Mouse (Mus musculus): Measurements from ENCODE around the gene Ech1.

Gene Ech1

GRCm38 (mm10) chr7:28802846-28803588 lies 22.0 kb upstream of the Ech1 start:
- DNase-seq (ENCODE audit: low spot score in 2 of 2) = no peak

- no peak for DNase-seq (ENCODE audit: low spot score in 2 of 2)
These were observed 21.3 kb upstream of the Ech1 start for GRCm38 (mm10) chr7:28803756-28804155.

- peak in 1 of 2 experiments; percentile 58 for DNase-seq (ENCODE audit: low spot score in 2 of 2)
These were observed 18.1 kb upstream of the Ech1 start for GRCm38 (mm10) chr7:28806869-28807268.

- DNase-seq (ENCODE audit: low spot score in 2 of 2) = no peak
These were observed 17.3 kb upstream of the Ech1 start for GRCm38 (mm10) chr7:28807641-28808220.

GRCm38 (mm10) chr7:28808221-28808941 lies 16.6 kb upstream of the Ech1 start, which contains the start of gene Hnrnpl:
Gene Hnrnpl (plus strand): TSS chr7:28808541.
- DNase-seq (ENCODE audit: low spot score in 2 of 2) = peak; percentile 78 to 88

GRCm38 (mm10) chr7:28808957-28809393 lies 16.0 kb upstream of the Ech1 start:
- peak; percentile 95 to 96 for DNase-seq (ENCODE audit: low spot score in 2 of 2)

GRCm38 (mm10) chr7:28809401-28810089 lies 15.5 kb upstream of the Ech1 start:
- peak in 1 of 2 experiments; percentile 74 for DNase-seq (ENCODE audit: low spot score in 2 of 2)

- DNase-seq (ENCODE audit: low spot score in 2 of 2) = peak; percentile 99
These were observed 14.6 kb upstream of the Ech1 start for GRCm38 (mm10) chr7:28810107-28811066.

- DNase-seq (ENCODE audit: low spot score in 2 of 2) = peak; percentile 86 to 92
These were observed 13.8 kb upstream of the Ech1 start for GRCm38 (mm10) chr7:28811228-28811627.

- DNase-seq (ENCODE audit: low spot score in 2 of 2) = no peak
These were observed 13.3 kb upstream of the Ech1 start for GRCm38 (mm10) chr7:28811640-28812275.

- DNase-seq (ENCODE audit: low spot score in 2 of 2) = no peak
These were observed 12.6 kb upstream of the Ech1 start for GRCm38 (mm10) chr7:28812436-28812835.

- DNase-seq (ENCODE audit: low spot score in 2 of 2) = no peak
These were observed 12.1 kb upstream of the Ech1 start for GRCm38 (mm10) chr7:28812949-28813348.

- no peak for DNase-seq (ENCODE audit: low spot score in 2 of 2)
These were observed 10.5 kb upstream of the Ech1 start for GRCm38 (mm10) chr7:28814306-28815034.

GRCm38 (mm10) chr7:28815230-28815629 lies 9.8 kb upstream of the Ech1 start:
- DNase-seq (ENCODE audit: low spot score in 2 of 2) = no peak

GRCm38 (mm10) chr7:28816201-28816600 lies 8.8 kb upstream of the Ech1 start:
- peak in 1 of 2 experiments; percentile 45 for DNase-seq (ENCODE audit: low spot score in 2 of 2)

- DNase-seq (ENCODE audit: low spot score in 2 of 2) = no peak
These were observed 8.1 kb upstream of the Ech1 start for GRCm38 (mm10) chr7:28816920-28817319.

- DNase-seq (ENCODE audit: low spot score in 2 of 2) = no peak
These were observed 7.5 kb upstream of the Ech1 start for GRCm38 (mm10) chr7:28817524-28817923.

GRCm38 (mm10) chr7:28817957-28818356 lies 7.1 kb upstream of the Ech1 start:
- no peak for DNase-seq (ENCODE audit: low spot score in 2 of 2)

- no peak for DNase-seq (ENCODE audit: low spot score in 2 of 2)
These were observed 6.6 kb upstream of the Ech1 start for GRCm38 (mm10) chr7:28818436-28818835.
